Mouse (Mus musculus) forebrain, embryonic 16.5 days (tissue): ENCODE measurements at regions not wholly inside any gene's neighbourhood (a gene's known extent, or its start where the extent isn't known, plus 50 kb on each side); places are given as distances from the start of the nearest gene placed in this dataset.

Source experiments
- ATAC-seq: fragments of 200-750 bp; cut with Nextera tagmentation; 2 replicates; pipeline ENCODE4 v1.8.0; 2017; ENCODE audit warnings: mild to moderate bottlenecking, moderate library complexity
- H3K27ac ChIP-seq: fragments of 300-500 bp; sonication (generic); 2 replicates; pipeline ENCODE4 v1.5.1; 2014; ENCODE audit warnings: low read length, control low read depth
- H3K27me3 ChIP-seq: fragments of 300-500 bp; sonication (generic); replicated peaks from 2 replicates; pipeline ENCODE4 v1.6.1; 2014; ENCODE audit warnings: low read length; ENCODE audit not compliant: control insufficient read depth, insufficient read depth
- H3K36me3 ChIP-seq: fragments of 300-500 bp; sonication (generic); 2 replicates; pipeline ENCODE4 v1.6.1; 2014; ENCODE audit not compliant: control insufficient read depth, insufficient read depth
- H3K4me1 ChIP-seq: fragments of 300-500 bp; sonication (generic); replicated peaks from 2 replicates; pipeline ENCODE4 v1.6.1; 2014; ENCODE audit warnings: low read length; ENCODE audit not compliant: control insufficient read depth, insufficient read depth
- H3K4me2 ChIP-seq: fragments of 300-500 bp; sonication (generic); 2 replicates; pipeline ENCODE4 v1.6.1; 2014; ENCODE audit warnings: mild to moderate bottlenecking, low read length, control low read depth
- H3K4me3 ChIP-seq: fragments of 300-500 bp; sonication (generic); replicated peaks from 2 replicates; pipeline ENCODE4 v1.5.1; 2014; ENCODE audit warnings: mild to moderate bottlenecking, low read length, control low read depth
- H3K9ac ChIP-seq: fragments of 300-500 bp; sonication (generic); replicated peaks from 2 replicates; pipeline ENCODE4 v1.6.1; 2014; ENCODE audit warnings: low read depth, low read length, control low read depth
- H3K9me3 ChIP-seq: fragments of 300-500 bp; sonication (generic); 2 replicates; pipeline ENCODE4 v1.6.1; 2016; ENCODE audit warnings: low read length; ENCODE audit not compliant: control insufficient read depth
- WGBS: fragments of 180-500 bp; shearing (Covaris S2); extraction: QIAGEN DNeasy Blood & Tissue Kit; methylation state at CpG from one replicate; pipeline ENCODE4 v1.1.7; 2014; 5-methylcytosine and 5-hydroxymethylcytosine counted together

- ATAC-seq = no peak
- H3K27ac ChIP-seq = no peak overlapping the region
- no peaks in the 10 kb centered on the region for H3K36me3 ChIP-seq
- H3K4me2 ChIP-seq = no peak overlapping the region
- 59% methylated on average over 15 of the region's 15 CpGs for WGBS
- H3K4me3 ChIP-seq = no peak overlapping the region
- H3K27me3 ChIP-seq = no peaks in the 10 kb centered on the region
- H3K4me1 ChIP-seq = no peaks in the 10 kb centered on the region
- H3K9ac ChIP-seq = no peak overlapping the region
- H3K9me3 ChIP-seq = no peaks in the 10 kb centered on the region
Observed at GRCm38 (mm10) chr13:52702201-52702611, 119.2 kb downstream of the Syk start.

- H3K4me2 ChIP-seq = no peak overlapping the region
- no peaks in the 10 kb centered on the region for H3K36me3 ChIP-seq
- H3K9ac ChIP-seq = no peak overlapping the region
- H3K4me3 ChIP-seq = no peak overlapping the region
- no peaks in the 10 kb centered on the region for H3K27me3 ChIP-seq
- no peaks in the 10 kb centered on the region for H3K9me3 ChIP-seq
- no peak for ATAC-seq
- H3K27ac ChIP-seq = no peak overlapping the region
- 79% methylated on average over 12 of the region's 12 CpGs for WGBS
- no peaks in the 10 kb centered on the region for H3K4me1 ChIP-seq
Observed at GRCm38 (mm10) chr13:52703401-52704164, 120.6 kb downstream of the Syk start.

GRCm38 (mm10) chr13:52704673-52705072 is 121.7 kb downstream of the Syk start:
- no peak overlapping the region for H3K9ac ChIP-seq
- WGBS = 27% methylated on average over 3 of the region's 3 CpGs
- H3K9me3 ChIP-seq = no peaks in the 10 kb centered on the region
- H3K4me1 ChIP-seq = no peaks in the 10 kb centered on the region
- H3K4me2 ChIP-seq = no peak overlapping the region
- H3K27me3 ChIP-seq = no peaks in the 10 kb centered on the region
- H3K4me3 ChIP-seq = no peak overlapping the region
- ATAC-seq = no peak
- H3K36me3 ChIP-seq = no peaks in the 10 kb centered on the region
- no peak overlapping the region for H3K27ac ChIP-seq

GRCm38 (mm10) chr13:52709580-52709979 is 126.6 kb downstream of the Syk start:
- no peak for ATAC-seq
- Histone ChIP-seq H3K27ac (no peak overlapping the region), H3K36me3 (no peaks in the 10 kb centered on the region), H3K4me2 (no peak overlapping the region), H3K4me1 (no peaks in the 10 kb centered on the region), H3K27me3 (no peaks in the 10 kb centered on the region), H3K4me3 (no peak overlapping the region), H3K9ac (no peak overlapping the region), H3K9me3 (no peaks in the 10 kb centered on the region)
- WGBS = 48% methylated on average over 5 of the region's 5 CpGs

GRCm38 (mm10) chr13:52711713-52712369 is 128.9 kb downstream of the Syk start:
- Histone ChIP-seq H3K36me3 (no peaks in the 10 kb centered on the region), H3K9ac (no peak overlapping the region), H3K27ac (no peak overlapping the region), H3K4me2 (no peak overlapping the region), H3K4me3 (no peak overlapping the region), H3K9me3 (no peaks in the 10 kb centered on the region), H3K27me3 (no peaks in the 10 kb centered on the region), H3K4me1 (no peaks in the 10 kb centered on the region)
- WGBS = 38% methylated on average over 9 of the region's 9 CpGs
- ATAC-seq = peak; percentile 64

- no peaks in the 10 kb centered on the region for H3K36me3 ChIP-seq
- no peak overlapping the region for H3K4me3 ChIP-seq
- no peak for ATAC-seq
- no peak overlapping the region for H3K4me2 ChIP-seq
- H3K27ac ChIP-seq = no peak overlapping the region
- H3K27me3 ChIP-seq = no peaks in the 10 kb centered on the region
- H3K4me1 ChIP-seq = no peaks in the 10 kb centered on the region
- no peaks in the 10 kb centered on the region for H3K9me3 ChIP-seq
- WGBS = 88% methylated on average over 6 of the region's 6 CpGs
- H3K9ac ChIP-seq = no peak overlapping the region
Observed at GRCm38 (mm10) chr13:52721463-52721862, 138.5 kb downstream of the Syk start.

GRCm38 (mm10) chr13:52722718-52723117 is 139.7 kb downstream of the Syk start:
- no peaks in the 10 kb centered on the region for H3K4me1 ChIP-seq
- no peak overlapping the region for H3K9ac ChIP-seq
- H3K27me3 ChIP-seq = no peaks in the 10 kb centered on the region
- 83% methylated on average over 3 of the region's 3 CpGs for WGBS
- no peaks in the 10 kb centered on the region for H3K36me3 ChIP-seq
- no peak overlapping the region for H3K4me3 ChIP-seq
- H3K27ac ChIP-seq = no peak overlapping the region
- no peak overlapping the region for H3K4me2 ChIP-seq
- no peaks in the 10 kb centered on the region for H3K9me3 ChIP-seq
- ATAC-seq = no peak

GRCm38 (mm10) chr13:52726043-52726442 is 143.1 kb downstream of the Syk start:
- Histone ChIP-seq H3K4me3 (no peak overlapping the region), H3K4me2 (no peak overlapping the region), H3K9me3 (no peaks in the 10 kb centered on the region), H3K4me1 (no peaks in the 10 kb centered on the region), H3K27ac (no peak overlapping the region), H3K9ac (no peak overlapping the region), H3K27me3 (no peaks in the 10 kb centered on the region), H3K36me3 (no peaks in the 10 kb centered on the region)
- ATAC-seq = no peak
- WGBS = 69% methylated on average over 10 of the region's 10 CpGs

GRCm38 (mm10) chr13:52726525-52726924 is 143.6 kb downstream of the Syk start:
- 77% methylated on average over 3 of the region's 3 CpGs for WGBS
- no peak overlapping the region for H3K9ac ChIP-seq
- H3K27ac ChIP-seq = no peak overlapping the region
- no peak overlapping the region for H3K4me2 ChIP-seq
- ATAC-seq = no peak
- no peaks in the 10 kb centered on the region for H3K4me1 ChIP-seq
- no peaks in the 10 kb centered on the region for H3K27me3 ChIP-seq
- H3K36me3 ChIP-seq = no peaks in the 10 kb centered on the region
- H3K4me3 ChIP-seq = no peak overlapping the region
- no peaks in the 10 kb centered on the region for H3K9me3 ChIP-seq
